Mouse (Mus musculus) ovary, adult 18-20 months (tissue): ENCODE results near the gene Myzap.

ENCODE experiments used
- DNase-seq: peaks from one replicate; pipeline ENCODE4 v3.0.0; 2022; ENCODE audit warnings: low spot score, mixed read lengths

Myzap gene

GRCm38 (mm10) chr9:71480305-71480704 lies 111.9 kb downstream of the Myzap start:
- DNase-seq: no peak

- DNase-seq: no peak
Measured at GRCm38 (mm10) chr9:71479413-71479812, 112.7 kb downstream of the Myzap start.

- no peak for DNase-seq
Measured at GRCm38 (mm10) chr9:71478596-71478995, 113.6 kb downstream of the Myzap start.

- DNase-seq: no peak
Measured at GRCm38 (mm10) chr9:71476601-71477000, 115.6 kb downstream of the Myzap start.

GRCm38 (mm10) chr9:71475536-71475935 lies 116.6 kb downstream of the Myzap start:
- no peak for DNase-seq

- no peak for DNase-seq
Measured at GRCm38 (mm10) chr9:71467434-71467833, 124.7 kb downstream of the Myzap start.

- DNase-seq: no peak
Measured at GRCm38 (mm10) chr9:71466111-71466510, 126.0 kb downstream of the Myzap start.

- DNase-seq: no peak
Measured at GRCm38 (mm10) chr9:71463072-71463667, 129.0 kb downstream of the Myzap start.

- DNase-seq: no peak
Measured at GRCm38 (mm10) chr9:71456738-71457137, 135.4 kb downstream of the Myzap start.
